Mouse (Mus musculus) lung, postnatal 0 days (tissue): Measurements from ENCODE around the gene Exoc6.

Experiments
- CTCF ChIP-seq: IDR thresholded peaks from 2 replicates; pipeline ENCODE4 v1.5.1; 2016; ENCODE audit warnings: antibody characterized with exemption, mild to moderate bottlenecking
- EP300 ChIP-seq: IDR thresholded peaks from 2 replicates; pipeline ENCODE4 v1.6.1; 2016; ENCODE audit warnings: antibody characterized with exemption, mild to moderate bottlenecking, control low read depth

DNA sequence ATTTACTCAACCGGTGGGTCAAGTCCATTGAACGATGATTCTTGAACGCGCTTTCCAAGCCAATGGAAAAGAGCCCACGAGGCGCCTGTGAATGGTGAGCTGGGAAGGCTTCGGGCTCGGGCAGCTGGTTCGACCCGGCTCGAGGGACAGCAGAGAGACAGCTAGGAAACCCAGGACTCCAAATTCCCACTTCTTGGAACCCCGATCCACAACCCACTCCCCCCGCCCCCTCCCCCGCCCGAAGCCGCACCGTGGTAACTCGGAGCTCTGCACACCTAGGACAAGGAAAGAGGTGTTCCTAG, 147.1 kb downstream of the Exoc6 start:
- TF ChIP-seq EP300: no peak
- TF ChIP-seq CTCF: no peak
